Mouse (Mus musculus) heart, embryonic 16.5 days (tissue): ENCODE data around the gene Agtr1a. TPM values are rescaled to one million over a fixed set of nuclear protein-coding genes. Genes with fewer than 3 reads are reported as not detected.

ENCODE experiments used
- ATAC-seq: fragments of 200-750 bp; cut with Nextera tagmentation; replicated peaks from 2 replicates; pipeline ENCODE4 v1.8.0; 2017; ENCODE audit warnings: moderate number of reproducible peaks; ENCODE audit not compliant: insufficient read depth, low FRiP score; ENCODE audit errors: extremely low read depth
- H3K27ac ChIP-seq: fragments of 300-500 bp; sonication (generic); 2 replicates; pipeline ENCODE4 v1.5.1; 2014; ENCODE audit warnings: mild to moderate bottlenecking, low read length, control low read depth, moderate library complexity
- H3K27me3 ChIP-seq: fragments of 300-500 bp; sonication (generic); 2 replicates; pipeline ENCODE4 v1.6.1; 2014; ENCODE audit warnings: low read length, mixed read lengths; ENCODE audit not compliant: control insufficient read depth, insufficient read depth
- H3K36me3 ChIP-seq: fragments of 300-500 bp; sonication (generic); 2 replicates; pipeline ENCODE4 v1.6.1; 2014; ENCODE audit not compliant: control insufficient read depth, insufficient read depth
- H3K4me1 ChIP-seq: fragments of 300-500 bp; sonication (generic); 2 replicates; pipeline ENCODE4 v1.6.1; 2014; ENCODE audit warnings: low read length, mixed read lengths; ENCODE audit not compliant: control insufficient read depth, insufficient read depth
- H3K4me2 ChIP-seq: fragments of 300-500 bp; sonication (generic); 2 replicates; pipeline ENCODE4 v1.6.1; 2014; ENCODE audit warnings: low read depth, mild to moderate bottlenecking, control low read depth, low read length
- H3K4me3 ChIP-seq: fragments of 300-500 bp; sonication (generic); 2 replicates; pipeline ENCODE4 v1.5.1; 2014; ENCODE audit warnings: mild to moderate bottlenecking, control low read depth, low read length
- H3K9ac ChIP-seq: fragments of 300-500 bp; sonication (generic); 2 replicates; pipeline ENCODE4 v1.6.1; 2014; ENCODE audit warnings: low read length, control low read depth
- H3K9me3 ChIP-seq: fragments of 300-500 bp; sonication (generic); replicated peaks from 2 replicates; pipeline ENCODE4 v1.6.1; 2016; ENCODE audit warnings: low read length; ENCODE audit not compliant: control insufficient read depth
- WGBS: fragments of 180-500 bp; shearing (Covaris S2); extraction: QIAGEN DNeasy Blood & Tissue Kit; methylation state at CpG from one replicate; pipeline ENCODE4 v1.1.7; 2014; 5-methylcytosine and 5-hydroxymethylcytosine counted together
- polyA plus RNA-seq: library from polyadenylated mRNA; unstranded; fragments of >200 nt; fragmentation: Nextera tagmentation; extraction: Ambion mirVana; gene quantifications from 2 replicates; pipeline ENCODE4 v1.2.1, GENCODE M21; 2015

The Agtr1a gene
- polyA plus RNA-seq, 1 experiment from 2014 or later, result 19.3 TPM

- no peak overlapping the region for H3K9ac ChIP-seq
- no peaks in the 10 kb centered on the region for H3K9me3 ChIP-seq
- ATAC-seq, result no peak
- H3K27ac ChIP-seq, result no peak overlapping the region
- H3K36me3 ChIP-seq, result no peaks in the 10 kb centered on the region
- H3K4me2 ChIP-seq, result no peak overlapping the region
- 81% methylated on average over 5 of the region's 5 CpGs for WGBS
- no peaks in the 10 kb centered on the region for H3K27me3 ChIP-seq
- H3K4me3 ChIP-seq, result no peak overlapping the region
- no peaks in the 10 kb centered on the region for H3K4me1 ChIP-seq
These were observed 42.6 kb downstream of the Agtr1a start for GRCm38 (mm10) chr13:30378868-30379267.

GRCm38 (mm10) chr13:30385183-30385582 lies 48.9 kb downstream of the Agtr1a start:
- H3K36me3 ChIP-seq, result no peaks in the 10 kb centered on the region
- no peak overlapping the region for H3K4me3 ChIP-seq
- 90% methylated on average over 6 of the region's 6 CpGs for WGBS
- no peaks in the 10 kb centered on the region for H3K4me1 ChIP-seq
- H3K4me2 ChIP-seq, result no peak overlapping the region
- H3K9ac ChIP-seq, result no peak overlapping the region
- H3K9me3 ChIP-seq, result no peaks in the 10 kb centered on the region
- H3K27me3 ChIP-seq, result no peaks in the 10 kb centered on the region
- no peak for ATAC-seq
- H3K27ac ChIP-seq, result no peak overlapping the region

GRCm38 (mm10) chr13:30394123-30394522 lies 57.9 kb downstream of the Agtr1a start:
- H3K27me3 ChIP-seq, result no peaks in the 10 kb centered on the region
- H3K4me1 ChIP-seq, result no peaks in the 10 kb centered on the region
- no peak overlapping the region for H3K4me2 ChIP-seq
- 0 out of 2 replicates have a peak, but pooled peaks cover 7% of the 10 kb centered on the region for H3K9me3 ChIP-seq
- H3K27ac ChIP-seq, result no peak overlapping the region
- no peak for ATAC-seq
- no peak overlapping the region for H3K4me3 ChIP-seq
- H3K36me3 ChIP-seq, result no peaks in the 10 kb centered on the region
- H3K9ac ChIP-seq, result no peak overlapping the region

DNA sequence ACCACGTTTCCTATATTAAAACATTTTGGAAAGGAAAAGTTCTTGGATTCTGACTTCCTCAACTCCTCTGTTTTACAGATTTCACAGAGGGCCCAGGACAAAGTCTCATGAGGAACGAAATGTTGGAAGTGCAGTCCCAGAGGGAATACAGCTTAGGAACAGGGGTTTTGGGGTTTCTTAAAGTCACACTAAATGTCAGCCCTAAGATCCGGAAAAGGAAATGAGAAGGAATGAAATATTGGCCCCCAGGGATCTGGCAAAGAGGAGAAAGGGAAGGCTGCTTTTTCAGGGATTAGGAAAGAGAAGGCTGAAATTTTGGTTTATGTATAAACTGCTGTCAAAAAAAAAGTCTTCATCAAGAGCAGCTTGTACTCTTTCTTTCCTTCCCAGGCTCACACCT lies 60.2 kb downstream of the Agtr1a start:
- Histone ChIP-seq H3K4me2 (no peak overlapping the region), H3K4me1 (no peaks in the 10 kb centered on the region), H3K36me3 (no peaks in the 10 kb centered on the region), H3K9ac (no peak overlapping the region), H3K4me3 (no peak overlapping the region), H3K9me3 (0 out of 2 replicates have a peak, but pooled peaks cover 7% of the 10 kb centered on the region), H3K27me3 (no peaks in the 10 kb centered on the region), H3K27ac (no peak overlapping the region)
- no peak for ATAC-seq
- 74% methylated on average over 3 of the region's 3 CpGs for WGBS

DNA sequence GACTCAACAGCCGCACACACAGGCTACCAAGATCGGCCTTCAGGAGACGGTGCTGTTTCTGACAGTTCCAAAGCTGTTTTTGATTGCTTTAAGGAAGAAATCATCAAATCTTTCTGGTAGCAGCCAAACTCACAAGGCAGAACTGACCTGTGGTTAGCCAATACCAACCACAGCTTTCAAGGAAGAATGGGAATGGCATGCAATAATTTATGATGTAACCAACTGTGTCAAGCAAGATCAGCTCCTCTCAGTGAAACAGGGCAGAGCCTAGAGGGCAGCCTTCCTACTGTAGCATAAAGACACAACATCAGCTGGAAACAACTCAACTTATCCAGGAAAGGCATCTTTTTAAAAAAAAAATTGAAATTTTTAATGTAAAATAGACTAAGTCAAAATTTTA lies 62.6 kb downstream of the Agtr1a start:
- WGBS, result 90% methylated on average over 3 of the region's 3 CpGs
- Histone ChIP-seq H3K4me1 (no peaks in the 10 kb centered on the region), H3K27ac (no peak overlapping the region), H3K9ac (no peak overlapping the region), H3K36me3 (no peaks in the 10 kb centered on the region), H3K4me2 (no peak overlapping the region), H3K4me3 (no peak overlapping the region), H3K9me3 (no peaks in the 10 kb centered on the region), H3K27me3 (no peaks in the 10 kb centered on the region)
- ATAC-seq, result no peak

DNA sequence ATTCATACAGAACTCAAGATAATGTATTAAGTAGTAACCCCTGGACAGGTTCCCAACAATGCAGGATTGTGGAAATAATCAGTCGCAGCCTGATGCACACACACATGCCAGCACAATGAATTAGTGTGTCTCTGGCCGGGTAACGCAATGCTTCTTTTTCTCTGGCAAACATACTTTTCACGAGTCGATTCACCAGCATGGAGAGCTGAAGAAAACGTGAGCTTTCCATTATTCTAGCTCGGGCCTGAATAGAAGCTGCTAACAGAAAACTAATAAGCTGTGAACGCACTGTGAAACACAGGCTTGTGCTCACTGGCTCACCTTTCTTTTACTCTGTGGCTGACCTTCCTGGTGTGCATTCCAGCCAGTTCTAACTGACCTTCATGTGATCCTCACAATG lies 64.4 kb downstream of the Agtr1a start:
- Histone ChIP-seq H3K27me3 (no peaks in the 10 kb centered on the region), H3K9ac (no peak overlapping the region), H3K9me3 (no peaks in the 10 kb centered on the region), H3K4me3 (no peak overlapping the region), H3K27ac (no peak overlapping the region), H3K4me2 (no peak overlapping the region), H3K36me3 (no peaks in the 10 kb centered on the region), H3K4me1 (no peaks in the 10 kb centered on the region)
- no peak for ATAC-seq
- 77% methylated on average over 8 of the region's 8 CpGs for WGBS

- H3K4me1 ChIP-seq, result no peaks in the 10 kb centered on the region
- no peak for ATAC-seq
- no peak overlapping the region for H3K4me2 ChIP-seq
- H3K9ac ChIP-seq, result no peak overlapping the region
- 62% methylated on average over 3 of the region's 3 CpGs for WGBS
- no peak overlapping the region for H3K4me3 ChIP-seq
- no peak overlapping the region for H3K27ac ChIP-seq
- no peaks in the 10 kb centered on the region for H3K9me3 ChIP-seq
- H3K27me3 ChIP-seq, result no peaks in the 10 kb centered on the region
- H3K36me3 ChIP-seq, result no peaks in the 10 kb centered on the region
These were observed 67.6 kb downstream of the Agtr1a start for GRCm38 (mm10) chr13:30403874-30404273.

- Histone ChIP-seq H3K36me3 (no peaks in the 10 kb centered on the region), H3K27ac (no peak overlapping the region), H3K27me3 (no peaks in the 10 kb centered on the region), H3K4me2 (no peak overlapping the region), H3K9me3 (0 out of 2 replicates have a peak, but pooled peaks cover 3% of the 10 kb centered on the region), H3K4me3 (no peak overlapping the region), H3K9ac (no peak overlapping the region), H3K4me1 (no peaks in the 10 kb centered on the region)
- WGBS, result 79% methylated on average over 5 of the region's 5 CpGs
- no peak for ATAC-seq
These were observed 82.4 kb downstream of the Agtr1a start for GRCm38 (mm10) chr13:30418611-30419010.

DNA sequence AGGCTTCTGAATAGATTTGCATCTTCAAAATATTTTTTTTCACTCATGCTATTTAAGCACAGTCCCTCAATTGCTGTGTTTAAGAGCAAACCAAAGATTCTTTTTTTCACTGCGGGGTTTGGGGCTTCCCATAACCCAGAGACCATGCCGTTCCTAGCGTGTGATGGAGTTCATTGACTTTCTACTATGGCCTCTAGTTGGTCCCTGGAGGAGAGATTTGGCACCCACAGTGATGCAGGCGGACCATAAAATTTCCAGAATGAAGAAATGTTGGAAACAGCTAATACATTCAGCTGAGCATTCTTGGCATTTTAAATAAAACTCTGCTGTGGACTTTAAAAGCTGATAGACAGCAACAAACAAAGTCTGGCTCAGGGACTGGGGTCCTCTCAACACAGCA lies 90.8 kb downstream of the Agtr1a start:
- ATAC-seq, result no peak

GRCm38 (mm10) chr13:30427436-30427835 lies 91.2 kb downstream of the Agtr1a start:
- H3K4me3 ChIP-seq, result no peak overlapping the region
- ATAC-seq, result no peak
- no peak overlapping the region for H3K9ac ChIP-seq
- H3K27ac ChIP-seq, result no peak overlapping the region
- H3K27me3 ChIP-seq, result no peaks in the 10 kb centered on the region
- no peaks in the 10 kb centered on the region for H3K4me1 ChIP-seq
- no peaks in the 10 kb centered on the region for H3K36me3 ChIP-seq
- WGBS, result 92% methylated on average over 1 of the region's 1 CpGs
- no peak overlapping the region for H3K4me2 ChIP-seq
- H3K9me3 ChIP-seq, result no peaks in the 10 kb centered on the region

More for the DNA sequence above, 90.8 kb downstream of the Agtr1a start:
- Histone ChIP-seq H3K4me3 (no peak overlapping the region), H3K9ac (no peak overlapping the region), H3K27ac (no peak overlapping the region), H3K27me3 (no peaks in the 10 kb centered on the region), H3K9me3 (no peaks in the 10 kb centered on the region), H3K4me2 (no peak overlapping the region), H3K36me3 (no peaks in the 10 kb centered on the region), H3K4me1 (no peaks in the 10 kb centered on the region)
- WGBS, result 80% methylated on average over 4 of the region's 4 CpGs
